Mouse (Mus musculus) adipocyte (in vitro differentiated cells): ENCODE measurements around the gene Hscb.
"Not testable (repeated sequence)": the region's sequence is repeated elsewhere in the genome, so short reads cannot be mapped to it uniquely, and the experiment has no call there.

ENCODE experiments used
- DNase-seq: peaks from one replicate; pipeline ENCODE4 v3.0.0-alpha.2; 2016; ENCODE audit warnings: low spot score

The Hscb gene

GRCm38 (mm10) chr5:110839678-110840365, at the start of gene Hscb, which contains the start of gene Chek2:
Hscb (minus strand) TSS chr5:110839777.
Chek2 (plus strand) TSS chr5:110839979.
- DNase-seq: peak; percentile 99

DNA sequence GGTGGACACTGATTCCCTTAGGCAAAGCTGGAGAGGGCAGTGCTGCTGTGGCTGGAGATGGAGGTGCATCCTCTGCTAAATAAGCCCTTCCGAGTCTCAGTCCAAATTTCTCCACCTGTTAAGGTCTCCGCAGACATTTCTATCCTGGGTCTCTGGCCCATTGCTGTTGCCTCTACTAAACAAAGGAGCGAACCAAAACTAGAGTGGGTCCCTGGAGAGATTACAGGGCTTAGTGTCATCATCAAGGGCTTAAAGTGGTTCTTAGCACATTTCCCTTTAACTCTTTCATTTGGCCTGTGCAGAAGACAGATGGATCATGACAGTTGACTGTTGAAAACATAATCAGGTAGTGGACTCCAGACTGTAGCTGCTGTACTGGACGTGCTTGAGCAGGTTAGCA, 49.0 kb upstream of the Hscb start:
- no peak for DNase-seq

GRCm38 (mm10) chr5:110879584-110880374, 40.2 kb upstream of the Hscb start, which contains the start of gene Ttc28:
Ttc28 (plus strand) TSS chr5:110879803.
- peak; percentile 64 for DNase-seq

- DNase-seq: no peak
Measured at GRCm38 (mm10) chr5:110879042-110879441, 39.5 kb upstream of the Hscb start.

GRCm38 (mm10) chr5:110878526-110878925, 38.9 kb upstream of the Hscb start:
- DNase-seq: not testable (repeated sequence)

DNA sequence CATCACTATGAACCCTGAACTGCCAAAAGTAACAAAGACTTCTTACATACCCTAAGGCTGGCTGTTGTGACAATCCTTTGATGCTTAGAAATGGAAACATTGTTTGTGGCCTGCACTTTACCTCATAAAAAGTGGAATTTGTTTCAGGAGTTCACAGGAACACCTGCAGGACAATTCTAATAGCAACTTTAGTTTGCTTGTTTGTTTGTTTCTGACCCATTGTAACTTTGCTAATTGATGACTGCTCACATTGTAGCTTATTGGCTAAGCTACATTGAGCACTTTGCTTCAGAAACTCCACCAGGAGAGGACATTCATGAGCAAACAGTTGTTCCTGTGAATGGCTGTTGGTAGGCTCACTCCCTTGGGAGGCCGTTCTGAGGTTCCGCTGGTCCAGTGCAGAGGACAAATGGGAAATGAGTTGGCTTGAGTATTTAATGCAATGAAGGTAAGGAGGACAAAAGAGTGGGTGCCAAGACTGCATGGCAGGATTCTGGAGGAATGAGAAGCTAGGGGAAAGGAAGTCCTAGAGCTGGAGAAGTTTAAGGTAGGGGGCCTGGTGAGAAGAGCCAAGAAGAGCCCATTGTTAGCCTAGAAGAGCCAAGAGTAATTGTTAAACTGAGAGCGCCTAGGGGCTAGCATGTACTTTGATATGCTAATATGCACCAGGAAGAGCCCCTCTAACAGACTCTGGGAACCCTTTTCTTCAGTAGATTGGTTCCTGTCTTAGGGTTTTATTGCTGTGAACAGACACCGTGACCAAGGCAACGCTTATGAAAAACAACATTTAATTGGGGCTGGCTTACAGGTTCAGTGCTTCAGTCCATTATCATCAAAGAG, 38.3 kb upstream of the Hscb start:
- DNase-seq: no peak

DNA sequence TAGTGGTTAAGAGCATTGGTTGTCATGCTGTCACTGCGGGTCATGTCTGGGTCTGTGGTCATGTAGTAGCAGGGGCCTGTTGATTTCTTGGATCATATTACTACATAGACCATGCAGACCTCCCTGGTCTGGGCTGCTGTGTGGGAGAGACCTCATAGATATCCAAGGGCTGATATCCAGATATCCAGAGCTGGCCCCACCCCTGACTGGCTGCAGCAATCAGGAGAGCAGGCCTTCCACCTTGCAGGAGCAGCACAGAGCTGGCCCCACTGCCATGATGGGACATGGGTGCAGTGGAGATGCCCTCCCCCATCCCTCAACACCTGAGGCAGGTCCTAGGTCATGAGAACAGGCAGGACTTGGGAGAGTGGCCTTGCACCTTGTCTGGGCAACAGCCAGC, 35.7 kb upstream of the Hscb start:
- no peak for DNase-seq

DNA sequence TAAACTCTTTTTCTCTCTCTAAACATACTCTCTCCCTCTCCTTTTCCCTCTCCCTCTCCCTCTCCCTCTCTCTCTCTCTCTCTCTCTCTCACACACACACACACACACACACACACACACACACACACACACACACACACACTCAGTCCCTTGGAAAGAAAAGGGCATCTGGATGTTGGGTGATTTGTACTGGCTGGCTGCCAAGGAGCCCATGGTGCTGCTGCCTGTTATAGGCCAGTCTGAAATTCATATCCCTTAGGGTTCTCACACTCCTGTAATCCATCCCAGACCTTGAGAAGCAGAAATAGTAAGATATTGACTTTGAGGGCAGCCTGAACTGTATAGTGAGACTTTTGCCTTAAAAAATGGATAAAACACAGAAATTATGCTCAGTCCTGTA, 35.1 kb upstream of the Hscb start:
- peak; percentile 51 for DNase-seq

DNA sequence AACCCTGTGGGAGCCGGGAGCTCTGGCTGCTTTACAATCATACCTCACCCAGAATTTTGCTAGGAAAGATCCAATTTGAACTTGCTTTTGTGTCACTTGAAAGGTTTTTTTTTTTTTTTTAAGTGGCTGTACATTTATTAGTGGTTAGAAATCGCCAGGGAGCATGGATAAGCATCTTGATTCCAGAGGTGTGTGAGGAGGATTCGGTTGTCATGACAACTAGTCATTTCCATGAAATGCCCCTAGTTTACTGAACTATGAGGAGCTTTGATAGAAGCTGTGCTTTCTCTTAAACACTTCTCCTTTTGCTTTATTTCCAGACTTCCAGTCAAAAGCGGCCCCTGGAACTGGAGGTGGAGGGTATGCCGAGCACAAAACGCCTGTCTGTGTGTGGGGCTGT, 33.6 kb upstream of the Hscb start:
- DNase-seq: no peak

DNA sequence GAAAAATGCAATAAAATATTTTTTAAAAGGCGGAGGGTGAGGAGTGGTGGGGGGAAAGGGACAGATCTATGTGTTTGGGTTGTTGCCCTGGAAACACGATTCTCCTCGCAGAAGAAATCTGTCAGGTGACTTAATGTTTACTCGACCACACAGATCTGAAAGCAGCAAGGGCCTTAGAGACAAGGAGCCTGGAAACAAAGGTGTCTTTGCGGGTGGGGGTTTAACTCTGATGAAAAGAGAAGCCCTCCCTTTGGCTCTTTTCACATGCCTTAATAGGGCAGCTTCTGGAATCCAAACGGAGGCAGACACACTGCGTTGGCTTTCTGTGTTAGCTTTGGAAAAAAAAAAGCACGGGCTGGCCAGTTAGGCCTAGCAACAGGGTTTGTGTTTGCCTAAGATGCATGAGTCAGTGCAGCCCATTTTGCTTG, 29.7 kb upstream of the Hscb start:
- DNase-seq: no peak

DNA sequence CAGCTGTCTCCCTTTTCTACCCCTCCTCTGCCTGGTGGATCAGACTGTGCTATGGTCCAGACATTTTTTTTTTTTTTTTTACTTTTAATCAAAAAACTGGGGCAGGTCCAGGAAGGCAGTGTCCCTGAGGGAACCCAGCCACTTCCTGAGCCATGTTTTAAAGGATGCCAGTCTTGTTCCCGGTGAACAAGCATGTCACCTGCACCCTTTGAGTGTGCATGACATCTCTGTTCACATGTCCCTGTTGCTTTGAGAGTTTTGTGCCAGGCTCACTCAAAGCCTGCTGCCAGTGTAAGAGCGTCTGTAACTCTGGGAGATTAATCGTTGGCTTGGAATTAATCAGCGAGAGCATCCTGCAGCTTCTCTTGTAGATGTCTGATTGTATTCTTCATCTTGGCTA, 28.9 kb upstream of the Hscb start:
- DNase-seq: no peak

- DNase-seq: no peak
Measured at GRCm38 (mm10) chr5:110860445-110860844, 20.9 kb upstream of the Hscb start.

GRCm38 (mm10) chr5:110859013-110859650, 19.6 kb upstream of the Hscb start:
- DNase-seq: peak; percentile 83

- DNase-seq: no peak
Measured at GRCm38 (mm10) chr5:110857091-110857490, 17.5 kb upstream of the Hscb start.

DNA sequence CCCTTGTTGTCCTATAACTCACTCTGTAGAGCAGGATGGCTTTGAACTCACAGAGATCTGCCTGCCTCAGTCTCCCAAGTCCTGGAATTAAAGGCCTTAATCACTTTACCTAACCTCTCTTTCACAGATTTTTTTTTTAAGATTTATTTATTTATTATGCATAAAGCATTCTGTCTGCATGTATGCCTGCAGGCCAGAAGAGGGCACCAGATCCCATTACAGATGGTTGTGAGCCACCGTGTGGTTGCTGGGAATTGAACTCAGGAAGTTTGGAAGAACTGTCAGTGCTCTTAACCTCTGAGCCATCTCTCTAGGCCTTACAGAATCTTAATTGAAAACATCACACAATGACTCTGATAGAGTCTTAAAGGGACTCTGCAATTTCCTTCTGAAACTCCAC, 13.4 kb upstream of the Hscb start:
- no peak for DNase-seq

GRCm38 (mm10) chr5:110841046-110841862, 1.7 kb upstream of the Hscb start:
- no peak for DNase-seq

DNA sequence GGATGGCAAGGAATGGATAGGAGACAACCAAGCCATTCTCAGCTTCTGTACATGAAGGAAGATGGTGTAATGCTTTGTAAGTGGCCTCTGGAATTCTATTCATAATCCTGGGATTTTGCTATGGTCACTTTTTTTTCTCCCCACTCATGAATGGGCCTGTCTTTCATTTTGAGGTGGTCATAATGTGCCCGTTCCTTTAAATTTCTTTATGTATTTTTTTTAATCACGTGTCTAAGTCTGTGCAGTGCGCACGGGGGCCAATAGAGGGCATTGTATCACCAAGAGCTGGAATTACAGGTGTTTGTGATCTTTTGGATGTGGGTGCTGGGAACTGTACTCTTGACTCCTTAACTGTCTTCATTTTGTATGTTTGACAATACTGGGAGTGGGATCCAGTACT, 888 bp upstream of the Hscb start:
- DNase-seq: peak; percentile 51

DNA sequence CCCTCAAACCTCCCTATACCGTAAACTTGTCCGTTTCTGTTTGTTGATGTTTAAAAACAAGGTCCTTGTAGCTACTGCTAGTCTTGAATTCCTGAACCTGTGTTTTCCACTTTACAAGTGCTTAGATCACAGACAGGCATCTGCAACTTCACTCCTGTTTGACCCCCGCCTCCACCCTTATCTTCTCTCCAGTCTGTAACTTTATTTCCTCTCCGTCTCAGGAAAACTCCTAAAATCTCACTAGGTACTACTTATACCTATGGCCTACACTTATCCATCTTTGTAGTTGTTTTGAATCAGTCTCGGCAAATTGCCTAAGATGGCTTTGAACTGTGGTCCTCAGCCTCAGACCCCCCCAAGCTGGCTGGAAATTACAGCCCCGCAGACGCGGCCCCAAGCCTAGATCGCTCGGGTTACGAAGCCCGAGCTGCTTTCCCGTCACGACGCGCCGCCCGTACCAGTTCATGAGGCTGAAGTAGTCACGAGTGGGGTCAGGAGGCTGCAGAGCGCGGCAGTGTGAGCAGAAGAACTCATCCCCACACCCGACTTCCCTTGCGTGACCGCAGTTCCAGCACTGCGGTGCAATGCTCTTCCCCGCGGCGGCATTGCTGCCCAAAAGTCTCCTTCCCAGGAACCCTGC, 419 bp downstream of the Hscb start:
- DNase-seq: no peak

- not testable (repeated sequence) for DNase-seq
Measured at GRCm38 (mm10) chr5:110838016-110838415, 1.6 kb downstream of the Hscb start.

GRCm38 (mm10) chr5:110835959-110836358, 3.6 kb downstream of the Hscb start:
- DNase-seq: no peak
